Comparison of ENCODE assay signal across 20 mouse cellular contexts in the genomic region with DNA sequence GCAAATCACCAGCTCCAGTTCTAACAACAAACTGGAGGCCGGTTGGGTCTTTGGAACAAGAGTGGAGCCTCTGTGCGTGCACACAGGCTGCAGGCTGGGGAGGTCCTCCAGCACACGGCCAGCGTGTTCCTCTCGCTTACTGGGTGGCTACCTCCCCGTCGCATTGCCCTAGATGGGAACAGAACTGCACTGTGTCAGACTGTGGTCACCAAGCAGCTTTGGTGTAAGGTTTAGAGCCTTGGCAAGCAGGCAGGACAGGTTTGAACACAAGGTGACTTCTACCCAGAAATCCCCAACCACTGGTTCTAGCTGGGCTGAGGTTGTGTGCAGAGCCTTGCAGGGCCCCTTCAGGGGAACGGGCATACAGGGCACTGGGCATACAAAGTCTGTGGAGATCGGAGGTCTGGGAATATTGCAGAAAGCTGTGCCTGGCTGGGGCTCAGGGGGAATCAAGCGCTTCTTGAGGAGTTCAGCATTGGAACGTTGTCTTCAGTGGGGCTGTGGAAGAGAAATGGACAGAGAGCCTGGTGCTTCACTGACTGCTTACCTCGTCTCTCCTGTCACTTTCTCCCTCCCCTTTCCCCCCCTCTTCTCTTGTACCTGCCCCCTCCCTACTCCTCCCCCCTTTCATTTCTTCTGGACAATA.
DNase-seq lines count a peak whose midpoint lies in the region; ATAC-seq and TF ChIP-seq lines count a peak whose summit lies in the region.
"Had no signal": no experiment of that assay in that cellular context is flagged by ENCODE, and none has a peak within 500 bp of the region (broad histone marks: within the 10 kb centered on the region; RNA-seq: fewer than 3 reads in every experiment).

No protein-coding gene starts in this region.

- no peaks in the 10 kb centered on the region for H3K36me3 ChIP-seq in lung, embryonic 15.5 days
- no peaks in the 10 kb centered on the region for H3K36me3 ChIP-seq in stomach, embryonic 16.5 days (ENCODE audit: control insufficient read depth, insufficient read depth, low read length)
- H3K36me3 ChIP-seq in midbrain, postnatal 0 days (ENCODE audit: insufficient read depth, low read length), result no peaks in the 10 kb centered on the region
- H3K36me3 ChIP-seq: heart, embryonic 13.5 days had no signal

- H3K27ac ChIP-seq in lung, embryonic 15.5 days, result peak overlapping the region; percentile 69
- no peak overlapping the region; the same call in 1 of the 2 replicates for H3K27ac ChIP-seq in stomach, embryonic 16.5 days (ENCODE audit: low read length)
- no peak overlapping the region for H3K27ac ChIP-seq in midbrain, postnatal 0 days (ENCODE audit: low read depth, low read length)
- H3K27ac ChIP-seq: forebrain, embryonic 13.5 days; heart, embryonic 13.5 days; layer of hippocampus, adult 2 months; liver, embryonic 14.5 days had no signal

- no peak overlapping the region for H3K9ac ChIP-seq in lung, embryonic 15.5 days
- peak overlapping the region; percentile 44; the same call in 1 of the 2 replicates for H3K9ac ChIP-seq in stomach, embryonic 16.5 days (ENCODE audit: low read length)
- H3K9ac ChIP-seq in midbrain, postnatal 0 days (replicated peaks; ENCODE audit: low read length, poor library complexity, severe bottlenecking), result no peak overlapping the region
- H3K9ac ChIP-seq: forebrain, embryonic 13.5 days; heart, embryonic 13.5 days; liver, embryonic 14.5 days had no signal

- no peak overlapping the region for H3K4me2 ChIP-seq in lung, embryonic 15.5 days
- no peak overlapping the region for H3K4me2 ChIP-seq in stomach, embryonic 16.5 days (ENCODE audit: low read depth, low read length)
- H3K4me2 ChIP-seq in midbrain, postnatal 0 days (ENCODE audit: low read depth, low read length, poor library complexity, severe bottlenecking), result no peak overlapping the region
- H3K4me2 ChIP-seq: forebrain, embryonic 13.5 days; heart, embryonic 13.5 days had no signal

- H3K4me1 ChIP-seq in lung, embryonic 15.5 days, result peaks cover 48% of the 10 kb centered on the region
- H3K4me1 ChIP-seq in stomach, embryonic 16.5 days (ENCODE audit: control insufficient read depth, insufficient read depth, low read length), result peaks cover 22% of the 10 kb centered on the region
- peaks cover 5% of the 10 kb centered on the region for H3K4me1 ChIP-seq in midbrain, postnatal 0 days (ENCODE audit: insufficient read depth, low read length)

- no peak for TF ChIP-seq CTCF in midbrain, postnatal 0 days (IDR thresholded peaks at IDR 0.05)

- H3K9me3 ChIP-seq in lung, embryonic 15.5 days, result no peaks in the 10 kb centered on the region
- H3K9me3 ChIP-seq in stomach, embryonic 16.5 days (replicated peaks; ENCODE audit: control insufficient read depth, low read length), result peaks cover 5% of the 10 kb centered on the region; the same call in 1 of the 2 replicates
- H3K9me3 ChIP-seq in midbrain, postnatal 0 days (ENCODE audit: low read length), result no peaks in the 10 kb centered on the region
- H3K9me3 ChIP-seq: forebrain, embryonic 13.5 days had no signal

- no peak overlapping the region for H3K4me3 ChIP-seq in lung, embryonic 15.5 days
- H3K4me3 ChIP-seq in stomach, embryonic 16.5 days (replicated peaks; ENCODE audit: low read length), result no peak overlapping the region
- no peak overlapping the region for H3K4me3 ChIP-seq in midbrain, postnatal 0 days (ENCODE audit: low read depth, low read length)
- H3K4me3 ChIP-seq: forebrain, embryonic 13.5 days; heart, embryonic 13.5 days; layer of hippocampus, adult 2 months had no signal

- intact Hi-C loops in heart, postnatal 25 days (cut with DNase I), result no loop called here
- intact Hi-C loops in heart, postnatal 14 days (cut with DNase I), result no loop called here

- WGBS in lung, embryonic 15.5 days, result 51% methylated on average over 12 of the region's 12 CpGs
- 63% methylated on average over 12 of the region's 12 CpGs for WGBS in stomach, embryonic 16.5 days
- 84% methylated on average over 12 of the region's 12 CpGs for WGBS in midbrain, postnatal 0 days

- peak; percentile 76 for DNase-seq in heart, adult 11 months
- DNase-seq in heart, postnatal 25 days (ENCODE audit: low spot score), result no peak
- DNase-seq in lung, adult 18-20 months, result no peak
- DNase-seq in kidney, postnatal 25 days, result peak; percentile 22 to 61
- no peak for DNase-seq in midbrain, postnatal 0 days (ENCODE audit: low spot score)
- no peak for DNase-seq in heart, postnatal 14 days
- DNase-seq: adrenal gland, postnatal 10 days; cerebellum, adult 11-12 months; cerebellum, postnatal 25 days; midbrain, embryonic 14.5 days; right cerebral cortex, adult 18-20 months; thymus, postnatal 36 days had no signal

- no peaks in the 10 kb centered on the region for H3K27me3 ChIP-seq in lung, embryonic 15.5 days
- H3K27me3 ChIP-seq in stomach, embryonic 16.5 days (ENCODE audit: control insufficient read depth, insufficient read depth, low read length), result no peaks in the 10 kb centered on the region
- H3K27me3 ChIP-seq in midbrain, postnatal 0 days (ENCODE audit: insufficient read depth, low read length), result no peaks in the 10 kb centered on the region
- H3K27me3 ChIP-seq: CH12.LX; forebrain, embryonic 13.5 days; heart, embryonic 13.5 days had no signal

- no peak for ATAC-seq in lung, embryonic 15.5 days (ENCODE audit: borderline replicate concordance, extremely low read depth, low FRiP score, low TSS enrichment)
- no peak for ATAC-seq in stomach, embryonic 16.5 days (ENCODE audit: insufficient read depth, low FRiP score)
- no peak for ATAC-seq in midbrain, postnatal 0 days (ENCODE audit: low FRiP score)
- ATAC-seq: forebrain, embryonic 13.5 days; inflammation-experienced regulatory T-cells, adult 6 months had no signal

Comparison
In these comparisons a context has a peak if more than half of its experiments do, and no peak if none do; other contexts are left out.
1. DNase-seq: peak in heart, adult 11 months (single experiment) and kidney, postnatal 25 days (2 of 2); none in heart, postnatal 25 days (single experiment), lung, adult 18-20 months (0 of 2), midbrain, postnatal 0 days (single experiment) and heart, postnatal 14 days (0 of 2).